Mouse (Mus musculus) ES-E14 (cell line): Measurements from ENCODE around the gene Them7. TPM values are rescaled to one million over a fixed set of nuclear protein-coding genes. Genes with fewer than 3 reads are reported as not detected.

Source experiments
- DNase-seq: peaks from one replicate; pipeline ENCODE4 v3.0.0-alpha.2; 2013; ENCODE audit warnings: low read depth, low spot score
- H3K27ac ChIP-seq: 2 replicates; pipeline ENCODE4 v1.5.1; 2012; ENCODE audit warnings: low read depth, mild to moderate bottlenecking, low read length, moderate library complexity, mixed read lengths; ENCODE audit not compliant: poor library complexity, insufficient read depth, severe bottlenecking
- H3K36me3 ChIP-seq: 2 replicates; pipeline ENCODE4 v1.6.1; 2012; ENCODE audit warnings: mild to moderate bottlenecking, low read length, moderate library complexity, mixed read lengths; ENCODE audit not compliant: control insufficient read depth, poor library complexity, insufficient read depth, severe bottlenecking
- H3K4me1 ChIP-seq, 2 experiments: fragments of 150-350 bp in 1 of 2; sonication (generic) in 1 of 2; 2 replicates each; pipeline ENCODE4 v1.6.1; 2012; ENCODE audit warnings: low read length in 2 of 2, mild to moderate bottlenecking in 1 of 2, mixed read lengths in 1 of 2; ENCODE audit not compliant: control insufficient read depth in 2 of 2, insufficient read depth in 2 of 2, poor library complexity in 1 of 2
- H3K4me3 ChIP-seq, 2 experiments: fragments of 150-350 bp in 1 of 2; sonication (generic) in 1 of 2; 2 replicates each; pipeline ENCODE4 v1.5.1; 2012; ENCODE audit warnings: low read length in 2 of 2, low read depth in 1 of 2, mild to moderate bottlenecking in 1 of 2, mixed read lengths in 1 of 2; ENCODE audit not compliant: insufficient read depth in 1 of 2, poor library complexity in 1 of 2, severe bottlenecking in 1 of 2
- H3K9ac ChIP-seq: 2 replicates; pipeline ENCODE4 v1.6.1; 2012; ENCODE audit warnings: low read depth, mild to moderate bottlenecking, low read length, mixed read lengths; ENCODE audit not compliant: poor library complexity, insufficient read depth, severe bottlenecking
- H3K9me3 ChIP-seq: fragments of 150-350 bp; sonication (generic); 2 replicates; pipeline ENCODE4 v1.6.1; 2012; ENCODE audit warnings: low read depth, mild to moderate bottlenecking, low read length; ENCODE audit not compliant: control insufficient read depth, insufficient read depth
- CHD2 ChIP-seq: IDR thresholded peaks from 2 replicates; pipeline ENCODE4 v1.6.1; 2014; ENCODE audit warnings: mild to moderate bottlenecking, low read depth, low read length, inconsistent platforms
- HCFC1 ChIP-seq: IDR thresholded peaks from 2 replicates; pipeline ENCODE4 v1.6.1; 2012; ENCODE audit warnings: low read length, inconsistent platforms, borderline replicate concordance; ENCODE audit not compliant: insufficient read depth
- MAFK ChIP-seq: IDR thresholded peaks from 2 replicates; pipeline ENCODE4 v1.6.1; 2014; ENCODE audit warnings: mild to moderate bottlenecking, low read depth, low read length, inconsistent platforms; ENCODE audit not compliant: insufficient read depth
- ZC3H11A ChIP-seq: IDR thresholded peaks from 2 replicates; pipeline ENCODE4 v1.6.1; 2012; ENCODE audit warnings: low read depth, mild to moderate bottlenecking, inconsistent platforms, low read length, borderline replicate concordance
- ZNF384 ChIP-seq: IDR thresholded peaks from 2 replicates; pipeline ENCODE4 v1.6.1; 2012; ENCODE audit warnings: low read depth, low read length, inconsistent platforms
- in situ Hi-C, 2 experiments: fragments of 600-800 bp; cut with MboI; formaldehyde crosslinking; loops; one replicate each; pipeline ENCODE4 v1.15.1; 2025; ENCODE audit warnings: low sequenced_read_pairs in 2 of 2, inconsistent platforms in 1 of 2; ENCODE audit not compliant: unreplicated experiment in 2 of 2
- total RNA-seq: library from RNA; depleted of rRNA; stranded (reverse); fragments of 300-350 nt; gene quantifications from 2 replicates; pipeline ENCODE4 v1.2.3, GENCODE M21; 2012

The Them7 gene
- total RNA-seq, 1 experiment, result not detected

GRCm38 (mm10) chr2:105390653-105391413 is 166.7 kb downstream of the Them7 start:
- in situ Hi-C loops, result no loop called here
- H3K36me3 ChIP-seq, result peaks cover 18% of the 10 kb centered on the region

GRCm38 (mm10) chr2:105391414-105391784 is 167.3 kb downstream of the Them7 start:
- Histone ChIP-seq H3K4me3 (no peak overlapping the region), H3K36me3 (peaks cover 16% of the 10 kb centered on the region), H3K4me1 (peaks cover 6 to 8% of the 10 kb centered on the region in 2 experiments; a peak in 3 of 4 replicates), H3K9me3 (no peaks in the 10 kb centered on the region), H3K27ac (no peak overlapping the region), H3K9ac (no peak overlapping the region)
- no peak for DNase-seq
- TF ChIP-seq HCFC1 (no peak), MAFK (no peak), ZC3H11A (no peak), CHD2 (no peak), ZNF384 (no peak)
- in situ Hi-C loops, result no loop called here

More at GRCm38 (mm10) chr2:105390653-105391413, 166.7 kb downstream of the Them7 start:
- TF ChIP-seq CHD2 (no peak), MAFK (no peak), ZNF384 (no peak), ZC3H11A (no peak), HCFC1 (no peak)
- DNase-seq, result no peak
- Histone ChIP-seq H3K4me3 (no peak overlapping the region), H3K4me1 (peaks cover 4 to 6% of the 10 kb centered on the region in 2 experiments; a peak in 2 of 4 replicates), H3K27ac (no peak overlapping the region), H3K9ac (no peak overlapping the region), H3K9me3 (no peaks in the 10 kb centered on the region)

- Histone ChIP-seq H3K4me3 (no peak overlapping the region), H3K4me1 (peaks cover 6 to 17% of the 10 kb centered on the region in 2 experiments; a peak in 3 of 4 replicates), H3K9ac (no peak overlapping the region), H3K27ac (no peak overlapping the region), H3K36me3 (peaks cover 16% of the 10 kb centered on the region), H3K9me3 (no peaks in the 10 kb centered on the region)
- TF ChIP-seq HCFC1 (no peak), CHD2 (no peak), MAFK (no peak), ZNF384 (no peak), ZC3H11A (no peak)
- in situ Hi-C loops, result no loop called here
- no peak for DNase-seq
Observed at GRCm38 (mm10) chr2:105392514-105392913, 168.4 kb downstream of the Them7 start.

GRCm38 (mm10) chr2:105394375-105394774 is 170.3 kb downstream of the Them7 start:
- peaks cover 9% of the 10 kb centered on the region for H3K36me3 ChIP-seq
- in situ Hi-C loops, result no loop called here

More at GRCm38 (mm10) chr2:105394375-105394774, 170.3 kb downstream of the Them7 start:
- Histone ChIP-seq H3K9me3 (no peaks in the 10 kb centered on the region), H3K4me3 (no peak overlapping the region), H3K4me1 (peaks cover 6 to 21% of the 10 kb centered on the region in 2 experiments; a peak in 3 of 4 replicates), H3K9ac (no peak overlapping the region), H3K27ac (no peak overlapping the region)
- TF ChIP-seq HCFC1, result no peak
- no peak for TF ChIP-seq ZNF384
- TF ChIP-seq MAFK, result no peak
- TF ChIP-seq ZC3H11A, result no peak
- no peak for DNase-seq
